Mouse (Mus musculus): ENCODE data around the gene Mphosph8. TPM values are rescaled to one million over a fixed set of nuclear protein-coding genes. Genes with fewer than 3 reads are reported as not detected.

Gene Mphosph8
- polyA plus RNA-seq, 1 experiment, result 129 TPM

- no peak overlapping the region for H3K4me3 ChIP-seq (ENCODE audit: low read depth, low read length)
- peaks cover 6% of the 10 kb centered on the region; the same call in 1 of the 2 replicates for H3K9me3 ChIP-seq (replicated peaks; ENCODE audit: control insufficient read depth, insufficient read depth, low read length, poor library complexity, severe bottlenecking)
- TF ChIP-seq EP300 (IDR thresholded peaks at IDR 0.05; ENCODE audit: insufficient read depth, low read depth, low read length) (no peak), POLR2A (IDR thresholded peaks at IDR 0.05; ENCODE audit: insufficient read depth, low read length) (no peak), CTCF (IDR thresholded peaks at IDR 0.05; ENCODE audit: low read depth, low read length) (no peak)
- H3K27ac ChIP-seq (ENCODE audit: insufficient read depth, low read length), result no peak overlapping the region
- H3K36me3 ChIP-seq (ENCODE audit: control insufficient read depth, insufficient read depth, low read length, poor library complexity, severe bottlenecking), result no peaks in the 10 kb centered on the region
- H3K4me1 ChIP-seq (ENCODE audit: control insufficient read depth, insufficient read depth, low read length), result no peaks in the 10 kb centered on the region
- H3K9ac ChIP-seq (ENCODE audit: low read depth, poor library complexity, severe bottlenecking), result no peak overlapping the region
- no peaks in the 10 kb centered on the region for H3K27me3 ChIP-seq (ENCODE audit: control insufficient read depth, insufficient read depth, low read length, poor library complexity, severe bottlenecking)
These were observed 18.6 kb upstream of the Mphosph8 start for GRCm38 (mm10) chr14:56649448-56649847.

GRCm38 (mm10) chr14:56665651-56666050, 2.4 kb upstream of the Mphosph8 start:
- H3K9me3 ChIP-seq (replicated peaks; ENCODE audit: control insufficient read depth, insufficient read depth, low read length, poor library complexity, severe bottlenecking), result no peaks in the 10 kb centered on the region
- no peak overlapping the region for H3K27ac ChIP-seq (ENCODE audit: insufficient read depth, low read length)
- H3K36me3 ChIP-seq (ENCODE audit: control insufficient read depth, insufficient read depth, low read length, poor library complexity, severe bottlenecking), result peaks cover 2% of the 10 kb centered on the region; the same call in 1 of the 2 replicates
- H3K27me3 ChIP-seq (ENCODE audit: control insufficient read depth, insufficient read depth, low read length, poor library complexity, severe bottlenecking), result no peaks in the 10 kb centered on the region
- no peak overlapping the region for H3K9ac ChIP-seq (ENCODE audit: low read depth, poor library complexity, severe bottlenecking)
- no peak for TF ChIP-seq EP300 (IDR thresholded peaks at IDR 0.05; ENCODE audit: insufficient read depth, low read depth, low read length)
- no peak for TF ChIP-seq POLR2A (IDR thresholded peaks at IDR 0.05; ENCODE audit: insufficient read depth, low read length)
- TF ChIP-seq CTCF (IDR thresholded peaks at IDR 0.05; ENCODE audit: low read depth, low read length), result no peak
- H3K4me3 ChIP-seq (ENCODE audit: low read depth, low read length), result no peak overlapping the region
- H3K4me1 ChIP-seq (ENCODE audit: control insufficient read depth, insufficient read depth, low read length), result peaks cover 2% of the 10 kb centered on the region

- Histone ChIP-seq H3K9ac (ENCODE audit: low read depth, poor library complexity, severe bottlenecking) (peak overlapping the region; percentile 87), H3K9me3 (replicated peaks; ENCODE audit: control insufficient read depth, insufficient read depth, low read length, poor library complexity, severe bottlenecking) (no peaks in the 10 kb centered on the region), H3K36me3 (ENCODE audit: control insufficient read depth, insufficient read depth, low read length, poor library complexity, severe bottlenecking) (peaks cover 11% of the 10 kb centered on the region), H3K27ac (ENCODE audit: insufficient read depth, low read length) (peak overlapping the region; percentile 44), H3K4me1 (ENCODE audit: control insufficient read depth, insufficient read depth, low read length) (peaks cover 2% of the 10 kb centered on the region), H3K4me3 (ENCODE audit: low read depth, low read length) (no peak overlapping the region), H3K27me3 (ENCODE audit: control insufficient read depth, insufficient read depth, low read length, poor library complexity, severe bottlenecking) (no peaks in the 10 kb centered on the region)
- no peak for TF ChIP-seq EP300 (IDR thresholded peaks at IDR 0.05; ENCODE audit: insufficient read depth, low read depth, low read length)
- no peak for TF ChIP-seq POLR2A (IDR thresholded peaks at IDR 0.05; ENCODE audit: insufficient read depth, low read length)
- TF ChIP-seq CTCF (IDR thresholded peaks at IDR 0.05; ENCODE audit: low read depth, low read length), result no peak
These were observed 1.1 kb upstream of the Mphosph8 start for GRCm38 (mm10) chr14:56666909-56667308.

- H3K9ac ChIP-seq (ENCODE audit: low read depth, poor library complexity, severe bottlenecking), result peak overlapping the region; percentile 88
These were observed 1.1 kb downstream of the Mphosph8 start for GRCm38 (mm10) chr14:56669046-56669620.

GRCm38 (mm10) chr14:56685426-56685825, 17.4 kb downstream of the Mphosph8 start:
- Histone ChIP-seq H3K27ac (ENCODE audit: insufficient read depth, low read length) (no peak overlapping the region), H3K27me3 (ENCODE audit: control insufficient read depth, insufficient read depth, low read length, poor library complexity, severe bottlenecking) (no peaks in the 10 kb centered on the region), H3K4me1 (ENCODE audit: control insufficient read depth, insufficient read depth, low read length) (no peaks in the 10 kb centered on the region), H3K9ac (ENCODE audit: low read depth, poor library complexity, severe bottlenecking) (no peak overlapping the region), H3K4me3 (ENCODE audit: low read depth, low read length) (no peak overlapping the region), H3K9me3 (replicated peaks; ENCODE audit: control insufficient read depth, insufficient read depth, low read length, poor library complexity, severe bottlenecking) (no peaks in the 10 kb centered on the region), H3K36me3 (ENCODE audit: control insufficient read depth, insufficient read depth, low read length, poor library complexity, severe bottlenecking) (peaks cover 86% of the 10 kb centered on the region)
- TF ChIP-seq EP300 (IDR thresholded peaks at IDR 0.05; ENCODE audit: insufficient read depth, low read depth, low read length), result no peak
- no peak for TF ChIP-seq CTCF (IDR thresholded peaks at IDR 0.05; ENCODE audit: low read depth, low read length)
- TF ChIP-seq POLR2A (IDR thresholded peaks at IDR 0.05; ENCODE audit: insufficient read depth, low read length), result no peak

More at GRCm38 (mm10) chr14:56669046-56669620, 1.1 kb downstream of the Mphosph8 start:
- Histone ChIP-seq H3K27ac (ENCODE audit: insufficient read depth, low read length) (peak overlapping the region; percentile 64; the same call in 1 of the 2 replicates), H3K9me3 (replicated peaks; ENCODE audit: control insufficient read depth, insufficient read depth, low read length, poor library complexity, severe bottlenecking) (no peaks in the 10 kb centered on the region), H3K27me3 (ENCODE audit: control insufficient read depth, insufficient read depth, low read length, poor library complexity, severe bottlenecking) (no peaks in the 10 kb centered on the region), H3K36me3 (ENCODE audit: control insufficient read depth, insufficient read depth, low read length, poor library complexity, severe bottlenecking) (peaks cover 31% of the 10 kb centered on the region), H3K4me3 (ENCODE audit: low read depth, low read length) (peak overlapping the region; percentile 99), H3K4me1 (ENCODE audit: control insufficient read depth, insufficient read depth, low read length) (peaks cover 2% of the 10 kb centered on the region)
- TF ChIP-seq POLR2A (IDR thresholded peaks at IDR 0.05; ENCODE audit: insufficient read depth, low read length), result no peak
- TF ChIP-seq CTCF (IDR thresholded peaks at IDR 0.05; ENCODE audit: low read depth, low read length), result no peak

- Histone ChIP-seq H3K9me3 (replicated peaks; ENCODE audit: control insufficient read depth, insufficient read depth, low read length, poor library complexity, severe bottlenecking) (no peaks in the 10 kb centered on the region), H3K36me3 (ENCODE audit: control insufficient read depth, insufficient read depth, low read length, poor library complexity, severe bottlenecking) (peaks cover 90% of the 10 kb centered on the region), H3K9ac (ENCODE audit: low read depth, poor library complexity, severe bottlenecking) (no peak overlapping the region), H3K4me1 (ENCODE audit: control insufficient read depth, insufficient read depth, low read length) (no peaks in the 10 kb centered on the region), H3K4me3 (ENCODE audit: low read depth, low read length) (no peak overlapping the region), H3K27ac (ENCODE audit: insufficient read depth, low read length) (no peak overlapping the region; the same call in 1 of the 2 replicates), H3K27me3 (ENCODE audit: control insufficient read depth, insufficient read depth, low read length, poor library complexity, severe bottlenecking) (no peaks in the 10 kb centered on the region)
- TF ChIP-seq EP300 (IDR thresholded peaks at IDR 0.05; ENCODE audit: insufficient read depth, low read depth, low read length) (no peak), CTCF (IDR thresholded peaks at IDR 0.05; ENCODE audit: low read depth, low read length) (no peak), POLR2A (IDR thresholded peaks at IDR 0.05; ENCODE audit: insufficient read depth, low read length) (no peak)
These were observed 21.1 kb downstream of the Mphosph8 start for GRCm38 (mm10) chr14:56689116-56689515.

Measured in ES-Bruce4 (cell line).